ENCODE assay signal across 15 mouse cellular contexts in genomic region chr3:108781884-108782270, GRCm38 (mm10). TPM values are rescaled to one million over a fixed set of nuclear protein-coding genes. Genes with fewer than 3 reads are reported as not detected.
DNase-seq lines count a peak whose midpoint lies in the region; ATAC-seq and TF ChIP-seq lines count a peak whose summit lies in the region.
"Had no signal": no experiment of that assay in that cellular context is flagged by ENCODE, and none has a peak within 500 bp of the region (broad histone marks: within the 10 kb centered on the region; RNA-seq: fewer than 3 reads in every experiment).

No protein-coding gene starts in this region.

- H3K27ac ChIP-seq in forebrain, embryonic 16.5 days (ENCODE audit: low read length) = no peak overlapping the region
- H3K27ac ChIP-seq in forebrain, embryonic 10.5 days = no peak overlapping the region
- H3K27ac ChIP-seq in heart, embryonic 15.5 days = peak overlapping the region; percentile 50
- H3K27ac ChIP-seq: hindbrain, embryonic 15.5 days; neural tube, embryonic 15.5 days had no signal

- WGBS in forebrain, embryonic 16.5 days = 76% methylated on average over 5 of the region's 5 CpGs
- WGBS in forebrain, embryonic 10.5 days = 86% methylated on average over 5 of the region's 5 CpGs
- 55% methylated on average over 5 of the region's 5 CpGs for WGBS in heart, embryonic 15.5 days

- no peak for DNase-seq in forebrain, embryonic 10.5 days (ENCODE audit: extremely low spot score, low spot score)
- DNase-seq in heart, adult 8-10 months (ENCODE audit: low spot score) = no peak
- DNase-seq in lung, postnatal 10 days = peak; percentile 67
- no peak for DNase-seq in lung, postnatal 25 days (ENCODE audit: low spot score)
- DNase-seq: cerebellum, adult 2 months; left cerebral cortex, postnatal 4 days; retina, postnatal 1 day had no signal

- peaks cover 5% of the 10 kb centered on the region for H3K4me1 ChIP-seq in forebrain, embryonic 16.5 days (replicated peaks; ENCODE audit: control insufficient read depth, insufficient read depth, low read length)
- peaks cover 13% of the 10 kb centered on the region for H3K4me1 ChIP-seq in forebrain, embryonic 10.5 days
- peaks cover 4% of the 10 kb centered on the region; the same call in 1 of the 2 replicates for H3K4me1 ChIP-seq in heart, embryonic 15.5 days (replicated peaks)
- H3K4me1 ChIP-seq: neural tube, embryonic 15.5 days had no signal

- H3K9me3 ChIP-seq in forebrain, embryonic 16.5 days (ENCODE audit: control insufficient read depth, low read length) = 0 out of 2 replicates have a peak, but pooled peaks cover 2% of the 10 kb centered on the region
- H3K9me3 ChIP-seq in forebrain, embryonic 10.5 days = peaks cover 14% of the 10 kb centered on the region
- H3K9me3 ChIP-seq in heart, embryonic 15.5 days (replicated peaks) = no peaks in the 10 kb centered on the region
- H3K9me3 ChIP-seq: hindbrain, embryonic 15.5 days; neural tube, embryonic 15.5 days had no signal

- H3ac ChIP-seq in myocyte (ENCODE audit: control insufficient read depth, insufficient read length) = no peak overlapping the region

- no peak for TF ChIP-seq POLR2A in myocyte (IDR thresholded peaks at IDR 0.05; ENCODE audit: insufficient read length, low read depth)

- no peaks in the 10 kb centered on the region for H3K27me3 ChIP-seq in forebrain, embryonic 16.5 days (replicated peaks; ENCODE audit: control insufficient read depth, insufficient read depth, low read length)
- H3K27me3 ChIP-seq in forebrain, embryonic 10.5 days (ENCODE audit: poor library complexity, severe bottlenecking) = no peaks in the 10 kb centered on the region
- H3K27me3 ChIP-seq in heart, embryonic 15.5 days = no peaks in the 10 kb centered on the region
- no peaks in the 10 kb centered on the region for H3K27me3 ChIP-seq in myocyte (ENCODE audit: control insufficient read depth, insufficient read depth, insufficient read length)
- H3K27me3 ChIP-seq: hindbrain, embryonic 15.5 days; neural tube, embryonic 15.5 days had no signal

- H3K4me2 ChIP-seq in forebrain, embryonic 16.5 days (ENCODE audit: low read length) = no peak overlapping the region
- H3K4me2 ChIP-seq in heart, embryonic 15.5 days = no peak overlapping the region
- peak overlapping the region; percentile 51 for H3K4me2 ChIP-seq in myocyte (ENCODE audit: low read depth)
- H3K4me2 ChIP-seq: hindbrain, embryonic 15.5 days; neural tube, embryonic 15.5 days had no signal

- 0 out of 2 replicates have a peak, but pooled peaks have one; percentile 3 for ATAC-seq in forebrain, embryonic 16.5 days
- no peak for ATAC-seq in heart, embryonic 15.5 days (replicated peaks; ENCODE audit: insufficient number of reproducible peaks, insufficient read depth, low FRiP score, low read depth)
- ATAC-seq in activated CD4-positive, CD25-positive, alpha-beta regulatory T cell, adult 4 months = no peak

- H3K9ac ChIP-seq in forebrain, embryonic 16.5 days (replicated peaks; ENCODE audit: low read depth, low read length) = no peak overlapping the region
- no peak overlapping the region for H3K9ac ChIP-seq in heart, embryonic 15.5 days
- H3K9ac ChIP-seq: hindbrain, embryonic 15.5 days; neural tube, embryonic 15.5 days had no signal

- H3K79me2 ChIP-seq in myocyte (ENCODE audit: control insufficient read depth, insufficient read depth) = no peaks in the 10 kb centered on the region

- H3K36me3 ChIP-seq in forebrain, embryonic 16.5 days (ENCODE audit: control insufficient read depth, insufficient read depth) = no peaks in the 10 kb centered on the region
- no peaks in the 10 kb centered on the region for H3K36me3 ChIP-seq in forebrain, embryonic 10.5 days (replicated peaks)
- no peaks in the 10 kb centered on the region for H3K36me3 ChIP-seq in heart, embryonic 15.5 days
- no peaks in the 10 kb centered on the region for H3K36me3 ChIP-seq in myocyte (ENCODE audit: control insufficient read depth, insufficient read depth)
- H3K36me3 ChIP-seq: hindbrain, embryonic 15.5 days; neural tube, embryonic 15.5 days had no signal

- H3K4me3 ChIP-seq in forebrain, embryonic 16.5 days (replicated peaks; ENCODE audit: low read length) = no peak overlapping the region
- H3K4me3 ChIP-seq in forebrain, embryonic 10.5 days = no peak overlapping the region
- no peak overlapping the region for H3K4me3 ChIP-seq in heart, embryonic 15.5 days
- H3K4me3 ChIP-seq in myocyte = no peak overlapping the region
- H3K4me3 ChIP-seq: hindbrain, embryonic 15.5 days; neural tube, embryonic 15.5 days had no signal

TF ChIP-seq in myocyte, 11 proteins besides CTCF, POLR2A, EP300 and RAD21:
- TF ChIP-seq POLR2AphosphoS2 (IDR thresholded peaks at IDR 0.05; ENCODE audit: insufficient read length, low read depth) (no peak), E2F4 (IDR thresholded peaks at IDR 0.05; ENCODE audit: insufficient read depth) (no peak), REST (IDR thresholded peaks at IDR 0.05; ENCODE audit: insufficient read depth, insufficient read length) (no peak), TCF3 (IDR thresholded peaks at IDR 0.05; ENCODE audit: insufficient read length, low read depth) (no peak)

RNA-seq across cellular contexts. Expression of gene Aknad1, which starts 42.4 kb away (rescaled TPM):
- polyA plus RNA-seq in forebrain, embryonic 16.5 days (2015; fragmentation: Nextera tagmentation; extraction: Ambion mirVana) = not detected in 2 replicates
- not detected in 2 replicates for polyA plus RNA-seq in forebrain, embryonic 10.5 days (2016; fragmentation: Nextera tagmentation; extraction: Ambion mirVana)
- 0.04 TPM in 1 of 2 replicates, not detected in the other for polyA plus RNA-seq in heart, embryonic 15.5 days (2015; fragmentation: Nextera tagmentation; extraction: Ambion mirVana)
- total RNA-seq in heart, adult 8-10 months (2022) = under 1 TPM in 1 of 4 experiments, not detected in 3; 0.16 TPM
- 2.9 TPM for polyA plus RNA-seq in myocyte (2012; fragmentation: generic; extraction: Trizol)
- polyA plus RNA-seq in activated CD4-positive, CD25-positive, alpha-beta regulatory T cell, adult 4 months (2017; shearing (Covaris generic)) = not detected
- total RNA-seq: adrenal gland, adult 18-20 months; layer of hippocampus, postnatal 25 days; left cerebral cortex, postnatal 4 days had no signal
- polyA plus RNA-seq: cerebellum, adult 2 months; hindbrain, embryonic 15.5 days had no signal

RNA-seq across cellular contexts. Expression of gene Stxbp3, which starts 58.4 kb away (rescaled TPM):
- 12.8 and 14.5 TPM in 2 replicates for polyA plus RNA-seq in forebrain, embryonic 16.5 days (2015; fragmentation: Nextera tagmentation; extraction: Ambion mirVana)
- 23.9 and 24.4 TPM in 2 replicates for polyA plus RNA-seq in forebrain, embryonic 10.5 days (2016; fragmentation: Nextera tagmentation; extraction: Ambion mirVana)
- polyA plus RNA-seq in heart, embryonic 15.5 days (2015; fragmentation: Nextera tagmentation; extraction: Ambion mirVana) = 28.1 and 29.9 TPM in 2 replicates
- 10 to 100 TPM; 16.7 to 27.6 (median 21.9) TPM for total RNA-seq in heart, adult 8-10 months (2022)
- 11.9 TPM for polyA plus RNA-seq in myocyte (2012; fragmentation: generic; extraction: Trizol)
- polyA plus RNA-seq in activated CD4-positive, CD25-positive, alpha-beta regulatory T cell, adult 4 months (2017; shearing (Covaris generic)) = 10 to 100 TPM; 58.1 to 69.1 TPM

RNA-seq across cellular contexts. Expression of gene Gpsm2, which starts 59.8 kb away (rescaled TPM):
- polyA plus RNA-seq in forebrain, embryonic 16.5 days (2015; fragmentation: Nextera tagmentation; extraction: Ambion mirVana) = 33.7 and 36.7 TPM in 2 replicates
- polyA plus RNA-seq in forebrain, embryonic 10.5 days (2016; fragmentation: Nextera tagmentation; extraction: Ambion mirVana) = 103 and 104 TPM in 2 replicates
- 25.0 and 27.6 TPM in 2 replicates for polyA plus RNA-seq in heart, embryonic 15.5 days (2015; fragmentation: Nextera tagmentation; extraction: Ambion mirVana)
- total RNA-seq in heart, adult 8-10 months (2022) = 1 to 10 TPM in 1 of 4 experiments, under 1 TPM in 3; 0.41 to 1.3 (median 0.61) TPM
- 16.4 TPM for polyA plus RNA-seq in myocyte (2012; fragmentation: generic; extraction: Trizol)
- polyA plus RNA-seq in activated CD4-positive, CD25-positive, alpha-beta regulatory T cell, adult 4 months (2017; shearing (Covaris generic)) = 1 to 10 TPM; 4.3 to 5.5 TPM
